Mouse (Mus musculus) T-helper 2 cell (primary cell): Measurements from ENCODE around the gene Sema3e.

Source experiments
- in situ Hi-C: fragments of 300-600 bp; cut with MboI, MseI; formaldehyde crosslinking; loops from one replicate; pipeline ENCODE4 v1.15.1; 2025; ENCODE audit warnings: high pct_unique_total_duplicates

The Sema3e gene

DNA sequence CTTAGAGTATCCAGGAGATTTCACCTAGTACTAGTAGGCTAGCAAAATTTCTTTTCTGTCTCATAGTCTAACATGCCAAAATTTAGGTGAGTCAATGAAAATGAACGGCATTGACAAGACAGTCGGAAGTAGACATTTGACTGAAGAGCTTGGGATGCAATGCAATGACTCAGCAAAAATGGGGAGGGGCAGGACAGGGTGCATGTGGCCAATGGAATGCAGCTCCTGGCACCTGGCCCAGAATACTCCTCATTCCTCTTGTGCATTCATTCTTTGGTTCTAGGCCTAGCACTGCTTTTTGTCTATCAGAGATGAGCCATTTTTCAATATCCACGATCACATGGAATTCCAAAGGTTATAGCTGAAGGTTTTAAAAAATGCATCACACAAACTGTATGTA is 48.1 kb downstream of the Sema3e start:
- in situ Hi-C loops, result no loop called here

GRCm38 (mm10) chr5:14088100-14088499 is 63.0 kb downstream of the Sema3e start:
- in situ Hi-C loops, result no loop called here

DNA sequence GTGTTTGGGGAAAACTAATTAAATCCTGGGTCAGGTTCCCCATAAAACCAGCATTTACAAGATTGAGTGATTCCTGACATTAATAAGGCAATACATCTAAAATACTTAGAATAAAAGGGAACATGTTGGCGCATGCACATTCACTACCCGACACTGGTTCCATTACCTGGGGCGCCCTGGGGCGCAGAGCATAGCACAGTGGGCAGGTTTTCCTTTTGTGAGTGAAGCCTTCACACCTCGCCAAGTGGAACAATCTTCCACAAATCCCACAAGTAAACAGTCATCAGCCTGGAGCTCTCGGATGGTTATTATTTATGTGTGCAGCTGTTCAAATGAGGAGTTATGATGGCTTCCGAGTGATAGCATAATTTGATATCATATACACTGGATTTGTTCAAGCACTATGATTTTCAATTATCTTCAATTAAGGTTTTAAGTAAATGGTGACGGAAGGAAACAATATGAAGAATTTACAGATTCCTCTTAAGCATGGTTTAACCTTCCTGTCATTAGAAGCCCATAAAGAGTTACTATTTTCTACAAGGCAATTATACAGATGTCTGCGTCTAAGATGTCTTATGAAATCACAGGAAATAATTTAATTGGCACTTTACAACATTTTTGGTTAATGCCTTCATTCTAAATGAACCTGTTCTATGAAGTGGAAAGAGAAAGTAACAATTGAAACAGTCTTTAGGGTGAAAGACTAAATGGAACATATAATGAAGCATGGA is 65.0 kb downstream of the Sema3e start:
- in situ Hi-C loops, result no loop called here

- in situ Hi-C loops, result no loop called here
Measured at GRCm38 (mm10) chr5:14090609-14090969, 65.5 kb downstream of the Sema3e start.

DNA sequence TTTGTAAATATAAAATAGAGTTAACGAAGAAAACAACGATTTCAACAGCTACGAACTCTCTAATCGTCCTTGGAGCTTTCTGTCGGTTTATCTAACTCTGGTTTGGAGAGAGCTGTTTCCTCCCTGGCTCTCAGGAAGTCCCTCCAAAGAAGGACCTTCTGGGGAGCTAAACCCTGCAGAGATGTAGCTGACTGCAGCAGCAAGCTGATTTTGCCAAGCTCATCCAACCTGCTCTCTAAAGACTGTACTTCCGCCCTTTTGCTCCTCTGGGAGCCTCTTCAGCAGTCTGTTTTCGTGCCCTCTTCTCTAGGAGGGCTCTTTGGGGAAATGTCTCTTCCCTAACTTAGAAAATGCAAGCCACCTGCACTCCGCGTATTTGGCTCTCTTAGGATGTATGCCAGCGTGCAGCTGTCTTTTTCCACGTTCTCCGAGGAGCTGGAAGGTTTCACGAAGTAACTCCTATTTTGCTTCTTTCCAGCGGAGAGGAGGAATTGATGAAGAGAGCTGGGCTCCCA is 67.2 kb downstream of the Sema3e start:
- in situ Hi-C loops, result no loop called here

GRCm38 (mm10) chr5:14096196-14096595 is 71.1 kb downstream of the Sema3e start:
- in situ Hi-C loops, result no loop called here

DNA sequence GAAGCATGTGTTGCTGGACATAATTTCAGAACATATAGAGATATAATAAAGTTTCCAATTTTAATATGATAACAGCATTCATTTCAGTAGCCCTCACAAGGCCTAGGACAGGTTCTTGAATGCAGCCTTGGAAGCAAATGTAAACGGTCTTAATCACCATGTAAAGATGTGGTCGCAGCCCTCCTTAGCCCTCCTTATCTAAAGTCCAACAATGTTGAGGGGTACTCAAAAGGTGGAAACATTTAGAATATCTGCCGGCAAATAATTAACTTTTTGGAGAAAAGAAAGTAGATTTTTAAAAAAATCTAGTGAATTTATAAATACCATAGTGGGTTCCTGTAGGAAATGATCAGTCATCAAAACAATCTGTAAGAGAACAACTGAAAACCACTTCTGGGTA is 73.6 kb downstream of the Sema3e start:
- in situ Hi-C loops, result no loop called here

GRCm38 (mm10) chr5:14107365-14107764 is 82.3 kb downstream of the Sema3e start:
- in situ Hi-C loops, result no loop called here

DNA sequence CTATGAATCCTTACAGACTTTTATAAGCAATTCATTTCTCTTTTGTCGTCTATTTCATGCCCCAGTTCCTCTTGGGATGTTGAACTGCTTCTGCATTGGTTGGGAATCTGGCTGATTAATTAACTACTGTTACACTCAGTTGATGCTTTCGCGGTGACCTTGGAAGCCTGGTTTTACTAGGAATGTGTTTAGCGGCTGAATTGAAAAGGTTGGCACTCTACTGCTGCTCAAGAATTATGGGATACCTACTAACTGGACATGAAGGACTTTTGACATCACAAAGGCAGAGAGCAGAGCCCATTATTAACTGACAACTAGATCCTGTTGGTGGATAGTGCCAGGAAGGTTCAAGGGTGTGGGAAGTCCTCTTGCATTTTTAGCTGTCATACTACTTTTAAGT is 83.9 kb downstream of the Sema3e start:
- in situ Hi-C loops, result no loop called here

GRCm38 (mm10) chr5:14111401-14111800 is 86.3 kb downstream of the Sema3e start:
- in situ Hi-C loops, result no loop called here

DNA sequence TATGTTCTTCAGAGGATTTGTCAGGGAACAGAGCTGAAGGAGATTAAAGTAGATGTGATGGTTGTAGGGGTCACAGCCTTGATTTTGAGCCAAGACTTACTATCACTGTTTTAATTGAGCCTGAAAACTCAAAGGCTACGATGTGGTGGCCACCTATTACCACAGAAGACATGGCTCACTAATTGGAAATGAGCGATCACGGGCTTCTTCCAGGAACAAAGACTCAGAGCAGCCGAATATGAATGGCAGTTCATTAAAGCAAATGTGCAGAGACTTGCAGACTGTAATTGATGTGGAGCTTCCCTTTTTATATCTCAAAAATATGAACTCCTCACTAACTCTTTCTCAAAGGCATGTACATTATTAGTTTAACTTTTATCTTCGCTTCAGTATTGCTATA is 96.8 kb downstream of the Sema3e start:
- in situ Hi-C loops, result no loop called here

GRCm38 (mm10) chr5:14126591-14126990 is 101.5 kb downstream of the Sema3e start:
- in situ Hi-C loops, result no loop called here

GRCm38 (mm10) chr5:14135929-14136328 is 110.9 kb downstream of the Sema3e start:
- in situ Hi-C loops, result no loop called here

DNA sequence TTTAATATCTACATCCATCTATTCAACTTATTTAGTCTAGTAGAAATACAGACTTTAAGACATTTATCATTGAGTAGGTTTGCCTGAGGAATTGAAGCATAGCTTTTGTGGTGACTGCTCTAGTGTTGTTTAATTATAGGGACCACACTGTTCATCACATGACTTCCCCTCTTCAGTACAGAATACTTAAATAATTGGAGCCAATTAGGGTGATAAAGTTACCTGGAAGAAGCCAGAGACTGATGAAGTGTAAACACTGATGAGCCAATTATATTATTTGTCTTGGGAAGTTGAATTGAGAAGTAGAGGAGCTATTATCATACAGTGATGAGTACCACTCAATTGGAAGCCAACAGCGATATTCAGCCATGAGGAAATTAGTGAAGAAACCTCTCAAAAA is 113.6 kb downstream of the Sema3e start:
- in situ Hi-C loops, result no loop called here

DNA sequence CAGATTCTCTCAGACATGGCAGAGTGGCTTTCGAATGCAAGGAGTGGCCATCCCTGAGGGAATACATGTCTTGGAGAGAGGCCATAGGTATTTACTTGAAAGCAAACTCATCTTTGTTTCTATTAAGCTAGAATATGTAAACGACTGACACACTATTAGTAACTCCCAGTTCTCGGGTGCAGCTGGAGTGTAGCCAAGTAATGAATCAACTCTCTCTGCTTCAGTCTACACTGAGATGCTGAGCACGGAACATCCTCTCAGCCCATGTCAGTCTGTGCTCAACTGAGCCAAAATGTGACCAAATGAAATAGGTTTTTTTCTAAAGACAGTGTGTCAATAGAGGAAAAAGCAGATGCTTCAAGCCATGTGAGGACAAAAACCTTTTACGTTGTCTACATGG is 137.5 kb downstream of the Sema3e start:
- in situ Hi-C loops, result no loop called here

- in situ Hi-C loops, result no loop called here
Measured at GRCm38 (mm10) chr5:14163280-14163679, 138.2 kb downstream of the Sema3e start.

DNA sequence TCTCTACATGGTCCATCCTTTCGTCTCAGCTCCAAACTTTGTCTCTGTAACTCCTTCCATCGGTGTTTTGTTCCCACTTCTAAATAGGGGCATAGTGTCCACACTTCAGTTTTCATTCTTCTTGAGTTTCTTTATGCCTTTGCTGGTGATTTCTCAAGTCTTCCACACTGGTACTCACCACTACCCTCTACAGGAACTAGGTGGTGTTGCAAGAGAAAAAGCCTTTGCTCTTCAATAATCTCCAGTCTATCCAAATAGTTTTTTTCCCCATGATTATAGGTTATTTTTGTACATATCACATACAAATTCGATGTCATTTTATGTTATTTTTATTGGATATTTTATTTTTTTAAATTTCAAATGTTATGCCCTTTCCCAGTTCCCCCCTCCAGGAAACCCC is 142.7 kb downstream of the Sema3e start:
- in situ Hi-C loops, result no loop called here

DNA sequence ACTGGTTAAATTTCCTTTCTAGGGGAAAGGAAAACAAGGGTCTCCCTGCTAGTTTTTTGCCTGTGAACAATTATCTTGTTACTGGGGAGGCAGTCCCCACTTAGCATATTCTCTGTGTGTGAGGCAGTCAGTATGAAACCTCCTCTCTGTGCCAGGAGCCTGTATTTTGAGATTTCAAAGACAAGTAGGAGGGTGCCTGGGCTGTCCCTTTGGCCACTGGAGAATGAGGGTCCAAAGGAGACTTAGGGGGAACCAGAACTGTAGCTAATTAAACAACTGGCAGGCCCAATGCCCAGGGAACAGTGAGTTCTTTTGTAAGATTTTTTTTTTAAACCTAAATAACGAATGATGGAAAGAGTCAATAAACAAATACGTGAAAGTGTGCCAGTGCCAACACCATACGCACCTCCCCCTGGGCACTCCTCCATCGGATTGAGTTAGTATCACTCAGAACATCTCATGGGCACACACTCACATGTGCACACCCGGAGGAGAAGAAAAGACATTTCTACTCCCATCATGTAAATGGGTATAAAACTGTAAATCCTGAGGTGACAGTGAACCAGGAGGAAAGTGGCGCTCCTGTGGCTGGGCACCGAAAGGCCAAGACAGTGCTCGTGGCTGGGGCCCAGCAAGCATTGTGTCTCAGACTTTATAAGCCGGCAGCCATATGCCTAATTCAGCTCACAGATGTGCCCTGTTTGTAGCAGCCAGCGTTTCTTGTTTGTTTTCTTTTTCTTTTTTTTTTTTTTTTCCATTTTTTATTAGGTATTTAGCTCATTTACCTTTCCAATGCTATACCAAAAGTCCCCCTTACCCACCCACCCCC is 148.5 kb downstream of the Sema3e start:
- in situ Hi-C loops, result no loop called here

DNA sequence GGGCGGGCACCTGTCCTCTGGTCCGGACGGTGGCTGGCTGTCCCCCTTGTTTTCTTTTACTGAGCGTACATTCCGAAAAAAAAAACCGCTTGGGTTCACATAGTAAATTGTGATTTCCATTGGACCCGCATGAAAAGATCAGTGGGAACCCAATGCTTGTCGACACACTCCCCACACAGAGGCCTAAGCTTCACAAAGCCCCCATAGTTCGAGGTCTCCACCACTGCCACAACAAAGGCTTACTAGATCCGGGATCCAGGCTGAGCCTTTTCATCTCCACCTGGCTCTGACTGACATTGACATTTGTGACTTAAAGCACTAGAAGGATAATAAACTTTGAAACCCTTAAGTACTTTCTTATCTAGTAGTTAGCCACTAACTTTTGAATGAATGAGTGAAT is 155.5 kb downstream of the Sema3e start:
- in situ Hi-C loops, result no loop called here

- in situ Hi-C loops, result no loop called here
Measured at GRCm38 (mm10) chr5:14182156-14182555, 157.1 kb downstream of the Sema3e start.

DNA sequence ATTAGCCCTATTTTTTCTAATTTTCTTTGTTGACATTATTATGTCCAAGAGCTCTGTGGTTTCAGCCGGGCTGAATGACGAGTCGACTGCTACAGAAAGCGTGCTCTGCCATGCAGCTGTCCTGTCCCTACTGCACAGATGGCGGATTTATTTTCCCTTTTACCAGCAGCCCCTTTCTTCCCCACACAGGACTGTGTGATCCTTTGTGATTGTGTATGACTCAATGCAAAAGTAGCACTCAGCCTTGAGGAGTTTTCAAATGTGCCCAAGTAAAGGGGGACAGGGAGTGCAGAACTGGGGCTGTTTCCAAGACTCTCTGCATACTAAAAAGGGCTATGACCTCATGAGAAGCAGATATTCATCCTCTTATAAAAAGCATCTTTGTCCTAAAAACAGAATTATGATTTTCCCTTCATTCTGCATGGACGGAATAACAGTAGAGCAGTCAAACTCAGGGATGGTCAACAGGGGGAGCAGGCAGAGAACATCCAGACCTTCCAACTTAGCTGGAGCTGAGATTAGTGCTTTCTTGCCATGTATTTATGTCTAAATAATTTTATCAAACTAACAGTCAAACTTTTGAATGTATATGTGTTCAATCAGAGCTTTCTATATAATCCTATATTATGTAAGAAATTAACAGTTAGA is 170.2 kb downstream of the Sema3e start:
- in situ Hi-C loops, result no loop called here

GRCm38 (mm10) chr5:14198344-14199040 is 173.4 kb downstream of the Sema3e start:
- in situ Hi-C loops, result no loop called here
